Mouse (Mus musculus) bone marrow macrophage, adult 2 months (primary cell): Measurements from ENCODE around the gene Armt1.

Source experiments
- CTCF ChIP-seq: IDR thresholded peaks from 2 replicates; pipeline ENCODE4 v1.5.1; 2012; ENCODE audit warnings: low read depth, mild to moderate bottlenecking, low read length, moderate library complexity
- POLR2A ChIP-seq: IDR thresholded peaks from 2 replicates; pipeline ENCODE4 v1.6.1; 2012; ENCODE audit warnings: mild to moderate bottlenecking, low read depth, low read length, borderline replicate concordance

DNA sequence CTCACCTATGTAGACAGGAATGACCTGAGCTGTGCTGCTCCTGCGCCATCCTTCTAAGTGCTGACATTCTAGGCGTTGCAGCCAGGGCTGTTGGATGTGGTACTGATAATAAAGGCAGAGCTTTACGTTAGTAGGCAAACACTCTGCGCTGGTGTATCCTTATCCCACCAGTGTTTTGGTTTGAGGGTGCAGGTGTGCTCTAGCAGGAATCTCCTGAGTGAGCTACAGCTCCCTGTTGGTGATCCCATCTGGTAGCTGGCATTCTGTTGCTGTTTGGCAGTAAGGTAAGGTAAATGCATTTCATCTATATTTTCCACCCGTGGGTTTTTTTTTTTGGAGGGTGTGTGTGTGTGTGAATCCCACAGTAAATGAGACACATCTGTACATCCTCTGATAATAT is 34.2 kb upstream of the Armt1 start:
- TF ChIP-seq POLR2A, result no peak
- TF ChIP-seq CTCF, result no peak
